Comparison of ENCODE assay signal across 17 mouse cellular contexts in the genomic region with DNA sequence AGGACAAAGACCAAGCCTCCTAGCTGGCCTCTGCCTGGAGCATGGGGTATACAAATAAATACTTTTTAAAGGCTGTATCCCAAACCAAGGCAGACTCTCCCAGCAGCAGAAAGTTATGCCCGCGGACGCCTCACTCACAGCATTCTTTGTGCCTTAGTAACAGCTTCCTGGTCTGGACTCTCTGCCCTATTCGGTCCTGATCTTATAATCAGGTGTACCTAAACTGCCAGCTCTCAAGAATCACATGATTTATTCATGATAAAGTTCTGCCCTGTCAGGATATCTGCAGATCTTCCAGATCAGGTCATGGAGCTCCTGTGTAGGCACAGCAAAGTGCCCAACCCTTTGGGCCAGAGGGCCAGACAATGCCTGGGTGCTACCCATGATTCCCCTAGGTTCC. TPM values are rescaled to one million over a fixed set of nuclear protein-coding genes. Genes with fewer than 3 reads are reported as not detected.
A peak's percentile ranks its signal among the peaks of the same experiment; 100 is the strongest.
DNase-seq lines count a peak whose midpoint lies in the region; ATAC-seq and TF ChIP-seq lines count a peak whose summit lies in the region.
"Had no signal": no experiment of that assay in that cellular context is flagged by ENCODE, and none has a peak within 500 bp of the region (broad histone marks: within the 10 kb centered on the region; RNA-seq: fewer than 3 reads in every experiment).

No protein-coding gene starts in this region.

- WGBS in kidney, embryonic 14.5 days = 65% methylated on average over 4 of the region's 4 CpGs
- WGBS in intestine, postnatal 0 days = 39% methylated on average over 4 of the region's 4 CpGs
- WGBS in liver, postnatal 0 days (ENCODE audit: insufficient replicate concordance) = 52% methylated on average over 4 of the region's 4 CpGs
- WGBS in forebrain, embryonic 12.5 days = 78% methylated on average over 4 of the region's 4 CpGs

- peaks cover 3% of the 10 kb centered on the region; the same call in 1 of the 2 replicates for H3K27me3 ChIP-seq in kidney, embryonic 14.5 days (ENCODE audit: control insufficient read depth, insufficient read depth, low read length)
- no peaks in the 10 kb centered on the region for H3K27me3 ChIP-seq in ES-Bruce4 (ENCODE audit: control insufficient read depth, insufficient read depth, low read length, poor library complexity, severe bottlenecking)
- no peaks in the 10 kb centered on the region for H3K27me3 ChIP-seq in intestine, postnatal 0 days (replicated peaks; ENCODE audit: control insufficient read depth, insufficient read depth, low read length)
- peaks cover 15% of the 10 kb centered on the region for H3K27me3 ChIP-seq in liver, postnatal 0 days (ENCODE audit: insufficient read depth, low read length)
- H3K27me3 ChIP-seq in forebrain, embryonic 12.5 days = 0 out of 2 replicates have a peak, but pooled peaks cover 11% of the 10 kb centered on the region
- H3K27me3 ChIP-seq: forebrain, embryonic 13.5 days had no signal

- peak overlapping the region; percentile 83 for H3K27ac ChIP-seq in kidney, embryonic 14.5 days (ENCODE audit: low read depth, low read length)
- peak overlapping the region; percentile 60; the same call in 1 of the 2 replicates for H3K27ac ChIP-seq in ES-Bruce4 (ENCODE audit: insufficient read depth, low read length)
- H3K27ac ChIP-seq in intestine, postnatal 0 days (ENCODE audit: low read depth, low read length) = peak overlapping the region; percentile 96
- peak overlapping the region; percentile 78 for H3K27ac ChIP-seq in liver, postnatal 0 days (ENCODE audit: low read depth)
- no peak overlapping the region for H3K27ac ChIP-seq in forebrain, embryonic 12.5 days
- H3K27ac ChIP-seq: forebrain, embryonic 13.5 days; heart, embryonic 15.5 days; hindbrain, embryonic 12.5 days; left cerebral cortex, adult 2 months; midbrain, embryonic 12.5 days had no signal

- TF ChIP-seq EP300 in ES-Bruce4 (IDR thresholded peaks at IDR 0.05; ENCODE audit: insufficient read depth, low read depth, low read length) = no peak
- no peak for TF ChIP-seq EP300 in liver, postnatal 0 days (IDR thresholded peaks at IDR 0.05; ENCODE audit: low read depth)

- no peak overlapping the region for H3K4me3 ChIP-seq in kidney, embryonic 14.5 days (ENCODE audit: low read length)
- H3K4me3 ChIP-seq in ES-Bruce4 (ENCODE audit: low read depth, low read length) = peak overlapping the region; percentile 2; the same call in 1 of the 2 replicates
- peak overlapping the region; percentile 29 for H3K4me3 ChIP-seq in intestine, postnatal 0 days (ENCODE audit: low read depth, low read length)
- H3K4me3 ChIP-seq in liver, postnatal 0 days (ENCODE audit: low read depth, low read length) = no peak overlapping the region
- no peak overlapping the region for H3K4me3 ChIP-seq in forebrain, embryonic 12.5 days (replicated peaks)
- H3K4me3 ChIP-seq: embryonic facial prominence, embryonic 13.5 days; forebrain, embryonic 13.5 days; heart, embryonic 15.5 days; hindbrain, embryonic 12.5 days; left cerebral cortex, adult 2 months; midbrain, embryonic 12.5 days had no signal

- H3K36me3 ChIP-seq in kidney, embryonic 14.5 days (ENCODE audit: control insufficient read depth, insufficient read depth, low read length) = no peaks in the 10 kb centered on the region
- H3K36me3 ChIP-seq in ES-Bruce4 (ENCODE audit: control insufficient read depth, insufficient read depth, low read length, poor library complexity, severe bottlenecking) = peaks cover 4% of the 10 kb centered on the region; the same call in 1 of the 2 replicates
- H3K36me3 ChIP-seq in intestine, postnatal 0 days (ENCODE audit: control insufficient read depth, insufficient read depth) = peaks cover 16% of the 10 kb centered on the region
- H3K36me3 ChIP-seq in liver, postnatal 0 days (replicated peaks; ENCODE audit: insufficient read depth, low read length) = peaks cover 3% of the 10 kb centered on the region; the same call in 1 of the 2 replicates
- H3K36me3 ChIP-seq in forebrain, embryonic 12.5 days (replicated peaks) = no peaks in the 10 kb centered on the region
- H3K36me3 ChIP-seq: embryonic facial prominence, embryonic 13.5 days; heart, embryonic 15.5 days; hindbrain, embryonic 12.5 days; midbrain, embryonic 12.5 days had no signal

- peak overlapping the region; percentile 19; the same call in 1 of the 2 replicates for H3K4me2 ChIP-seq in kidney, embryonic 14.5 days (replicated peaks; ENCODE audit: low read depth, low read length)
- H3K4me2 ChIP-seq in intestine, postnatal 0 days (replicated peaks; ENCODE audit: low read depth) = peak overlapping the region; percentile 71
- peak overlapping the region; percentile 47 for H3K4me2 ChIP-seq in liver, postnatal 0 days (ENCODE audit: low read depth, low read length)
- no peak overlapping the region for H3K4me2 ChIP-seq in forebrain, embryonic 12.5 days
- H3K4me2 ChIP-seq: embryonic facial prominence, embryonic 13.5 days; forebrain, embryonic 13.5 days; heart, embryonic 15.5 days; hindbrain, embryonic 12.5 days; midbrain, embryonic 12.5 days had no signal

- peaks cover 9% of the 10 kb centered on the region; the same call in 1 of the 2 replicates for H3K4me1 ChIP-seq in kidney, embryonic 14.5 days (ENCODE audit: control insufficient read depth, insufficient read depth, low read length)
- H3K4me1 ChIP-seq in ES-Bruce4 (ENCODE audit: control insufficient read depth, insufficient read depth, low read length) = peaks cover 3% of the 10 kb centered on the region
- no peaks in the 10 kb centered on the region for H3K4me1 ChIP-seq in intestine, postnatal 0 days (replicated peaks; ENCODE audit: control insufficient read depth, insufficient read depth, low read length)
- peaks cover 10% of the 10 kb centered on the region for H3K4me1 ChIP-seq in liver, postnatal 0 days (ENCODE audit: insufficient read depth)
- H3K4me1 ChIP-seq in forebrain, embryonic 12.5 days = peaks cover 22% of the 10 kb centered on the region

- no peak for ATAC-seq in kidney, embryonic 14.5 days (ENCODE audit: low FRiP score, low TSS enrichment)
- ATAC-seq in intestine, postnatal 0 days = peak; percentile 54
- peak; percentile 3; the same call in 1 of the 2 replicates for ATAC-seq in liver, postnatal 0 days
- no peak for ATAC-seq in forebrain, embryonic 12.5 days (ENCODE audit: low FRiP score)
- ATAC-seq: forebrain, embryonic 13.5 days had no signal

- no peaks in the 10 kb centered on the region for H3K9me3 ChIP-seq in kidney, embryonic 14.5 days (ENCODE audit: control insufficient read depth, low read length)
- no peaks in the 10 kb centered on the region for H3K9me3 ChIP-seq in ES-Bruce4 (replicated peaks; ENCODE audit: control insufficient read depth, insufficient read depth, low read length, poor library complexity, severe bottlenecking)
- H3K9me3 ChIP-seq in intestine, postnatal 0 days (ENCODE audit: control insufficient read depth) = no peaks in the 10 kb centered on the region
- H3K9me3 ChIP-seq in liver, postnatal 0 days (ENCODE audit: low read length) = no peaks in the 10 kb centered on the region
- H3K9me3 ChIP-seq in forebrain, embryonic 12.5 days = no peaks in the 10 kb centered on the region
- H3K9me3 ChIP-seq: embryonic facial prominence, embryonic 13.5 days; forebrain, embryonic 13.5 days; heart, embryonic 15.5 days; hindbrain, embryonic 12.5 days; midbrain, embryonic 12.5 days had no signal

- H3K9ac ChIP-seq in kidney, embryonic 14.5 days (ENCODE audit: low read depth, low read length) = no peak overlapping the region
- H3K9ac ChIP-seq in ES-Bruce4 (ENCODE audit: low read depth, poor library complexity, severe bottlenecking) = no peak overlapping the region; the same call in 1 of the 2 replicates
- H3K9ac ChIP-seq in intestine, postnatal 0 days (ENCODE audit: low read depth, low read length) = peak overlapping the region; percentile 31; the same call in 1 of the 2 replicates
- H3K9ac ChIP-seq in liver, postnatal 0 days (replicated peaks) = no peak overlapping the region
- no peak overlapping the region for H3K9ac ChIP-seq in forebrain, embryonic 12.5 days
- H3K9ac ChIP-seq: embryonic facial prominence, embryonic 13.5 days; forebrain, embryonic 13.5 days; heart, embryonic 15.5 days; hindbrain, embryonic 12.5 days; midbrain, embryonic 12.5 days had no signal

- DNase-seq in kidney, adult 11 months = no peak
- no peak for DNase-seq in liver, postnatal 0 days
- no peak for DNase-seq in thymus, postnatal 25 days
- DNase-seq: adrenal gland, adult 2 months; gastrocnemius, postnatal 10 days; spleen, adult 18-20 months; thymus, adult 18-20 months had no signal

- TF ChIP-seq CTCF in ES-Bruce4 (IDR thresholded peaks at IDR 0.05; ENCODE audit: low read depth, low read length) = no peak
- no peak for TF ChIP-seq CTCF in intestine, postnatal 0 days (IDR thresholded peaks at IDR 0.05; ENCODE audit: low read depth)
- TF ChIP-seq CTCF in liver, postnatal 0 days (IDR thresholded peaks at IDR 0.05; ENCODE audit: low read depth) = no peak

- TF ChIP-seq POLR2A in ES-Bruce4 (IDR thresholded peaks at IDR 0.05; ENCODE audit: insufficient read depth, low read length) = no peak

RNA-seq across cellular contexts. Expression of a gene that starts 3.4 kb away (rescaled TPM):
- polyA plus RNA-seq in kidney, embryonic 14.5 days (2014; fragmentation: Nextera tagmentation; extraction: Ambion mirVana) = 7.4 and 14.2 TPM in 2 replicates
- 65.5 and 69.2 TPM in 2 replicates for polyA plus RNA-seq in ES-Bruce4 (2011; ENCODE audit: insufficient read depth, insufficient read length, low read depth, missing spikeins)
- polyA plus RNA-seq in intestine, postnatal 0 days (2015; fragmentation: Nextera tagmentation; extraction: Ambion mirVana) = 42.1 and 48.3 TPM in 2 replicates
- 8.7 and 9.5 TPM in 2 replicates for polyA plus RNA-seq in liver, postnatal 0 days (2015; fragmentation: Nextera tagmentation; extraction: Ambion mirVana)
- 5.9 and 6.0 TPM in 2 replicates for polyA plus RNA-seq in forebrain, embryonic 12.5 days (2016; fragmentation: Nextera tagmentation; extraction: Ambion mirVana)

RNA-seq across cellular contexts. Expression of a gene that starts 54.4 kb away (rescaled TPM):
- polyA plus RNA-seq in kidney, embryonic 14.5 days (2014; fragmentation: Nextera tagmentation; extraction: Ambion mirVana) = 19.7 and 24.4 TPM in 2 replicates
- 89.2 and 92.6 TPM in 2 replicates for polyA plus RNA-seq in ES-Bruce4 (2011; ENCODE audit: insufficient read depth, insufficient read length, low read depth, missing spikeins)
- polyA plus RNA-seq in intestine, postnatal 0 days (2015; fragmentation: Nextera tagmentation; extraction: Ambion mirVana) = 4.8 and 5.8 TPM in 2 replicates
- polyA plus RNA-seq in liver, postnatal 0 days (2015; fragmentation: Nextera tagmentation; extraction: Ambion mirVana) = 2.9 and 3.3 TPM in 2 replicates
- polyA plus RNA-seq in forebrain, embryonic 12.5 days (2016; fragmentation: Nextera tagmentation; extraction: Ambion mirVana) = 27.6 and 28.8 TPM in 2 replicates

Comparison
In these comparisons a context has a peak if more than half of its experiments do, and no peak if none do; other contexts are left out.
1. ATAC-seq: peak in intestine, postnatal 0 days (single experiment) and liver, postnatal 0 days (single experiment); none in kidney, embryonic 14.5 days (single experiment) and forebrain, embryonic 12.5 days (single experiment).
2. H3K4me3 ChIP-seq: peak in ES-Bruce4 (single experiment) and intestine, postnatal 0 days (single experiment); none in kidney, embryonic 14.5 days (single experiment), liver, postnatal 0 days (single experiment) and forebrain, embryonic 12.5 days (single experiment).